Mouse (Mus musculus): ENCODE data around the gene Tysnd1.

The Tysnd1 gene

GRCm38 (mm10) chr10:61689405-61689804, 5.9 kb upstream of the Tysnd1 start:
- DNase-seq (ENCODE audit: low spot score): no peak

GRCm38 (mm10) chr10:61693563-61693962, 1.8 kb upstream of the Tysnd1 start:
- no peak for DNase-seq (ENCODE audit: low spot score)

- DNase-seq (ENCODE audit: low spot score): no peak
These were observed 617 bp downstream of the Tysnd1 start for GRCm38 (mm10) chr10:61695703-61696559.

- no peak for DNase-seq (ENCODE audit: low spot score)
These were observed 1.2 kb downstream of the Tysnd1 start for GRCm38 (mm10) chr10:61696560-61696823.

GRCm38 (mm10) chr10:61697028-61697427, 1.7 kb downstream of the Tysnd1 start:
- DNase-seq (ENCODE audit: low spot score): no peak

GRCm38 (mm10) chr10:61704663-61705062, 9.3 kb downstream of the Tysnd1 start:
- no peak for DNase-seq (ENCODE audit: low spot score)

- no peak for DNase-seq (ENCODE audit: low spot score)
These were observed 11.4 kb downstream of the Tysnd1 start for GRCm38 (mm10) chr10:61706412-61707375.

- DNase-seq (ENCODE audit: low spot score): no peak
These were observed 18.3 kb downstream of the Tysnd1 start for GRCm38 (mm10) chr10:61713601-61714000.

GRCm38 (mm10) chr10:61714146-61714545, 18.8 kb downstream of the Tysnd1 start:
- no peak for DNase-seq (ENCODE audit: low spot score)

- no peak for DNase-seq (ENCODE audit: low spot score)
These were observed 19.6 kb downstream of the Tysnd1 start, which contains the start of gene Aifm2 for GRCm38 (mm10) chr10:61714771-61715461. Gene Aifm2 (plus strand): TSS chr10:61715263.

- DNase-seq (ENCODE audit: low spot score): no peak
These were observed 20.1 kb downstream of the Tysnd1 start for GRCm38 (mm10) chr10:61715462-61715837.

- no peak for DNase-seq (ENCODE audit: low spot score)
These were observed 20.9 kb downstream of the Tysnd1 start for GRCm38 (mm10) chr10:61715996-61716864.

GRCm38 (mm10) chr10:61717406-61718296, 22.3 kb downstream of the Tysnd1 start:
- DNase-seq (ENCODE audit: low spot score): no peak

GRCm38 (mm10) chr10:61720331-61720730, 25.0 kb downstream of the Tysnd1 start:
- DNase-seq (ENCODE audit: low spot score): no peak

- no peak for DNase-seq (ENCODE audit: low spot score)
These were observed 26.9 kb downstream of the Tysnd1 start for GRCm38 (mm10) chr10:61722215-61722614.

GRCm38 (mm10) chr10:61723271-61723670, 28.0 kb downstream of the Tysnd1 start:
- no peak for DNase-seq (ENCODE audit: low spot score)

- DNase-seq (ENCODE audit: low spot score): no peak
These were observed 33.9 kb downstream of the Tysnd1 start for GRCm38 (mm10) chr10:61729181-61729580.

GRCm38 (mm10) chr10:61730171-61730570, 34.9 kb downstream of the Tysnd1 start:
- DNase-seq (ENCODE audit: low spot score): no peak

- DNase-seq (ENCODE audit: low spot score): no peak
These were observed 39.1 kb downstream of the Tysnd1 start for GRCm38 (mm10) chr10:61734377-61734776.

GRCm38 (mm10) chr10:61736671-61737078, 41.4 kb downstream of the Tysnd1 start:
- no peak for DNase-seq (ENCODE audit: low spot score)

All from left cerebral cortex, adult 11 months (tissue).